Mouse (Mus musculus): Measurements from ENCODE around the gene Bcat2. TPM values are rescaled to one million over a fixed set of nuclear protein-coding genes. Genes with fewer than 3 reads are reported as not detected.

Bcat2 gene
- polyA plus RNA-seq, 1 experiment from 2014 or later = 25.7 TPM

DNA sequence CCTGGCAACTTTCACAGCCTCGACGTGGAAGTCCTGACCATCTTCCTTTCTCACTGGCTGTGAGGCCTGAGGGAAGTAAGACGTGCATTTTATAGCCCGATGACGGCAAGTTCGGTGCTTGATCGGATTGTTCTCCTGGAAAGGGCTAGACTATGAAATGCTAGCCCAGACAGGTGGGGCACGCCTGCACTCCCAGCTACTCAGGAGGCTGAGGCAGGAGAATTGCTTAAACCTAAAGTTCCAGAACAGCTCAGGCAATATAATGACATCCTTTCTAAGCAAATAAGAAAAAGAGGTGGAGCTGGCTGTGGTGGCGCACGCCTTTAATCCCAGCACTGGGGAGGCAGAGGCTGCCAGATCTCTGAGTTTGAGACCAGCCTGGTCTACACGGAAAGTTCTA is 53.6 kb downstream of the Bcat2 start:
- no peak overlapping the region for H3K9ac ChIP-seq (ENCODE audit: low read length)
- ATAC-seq (replicated peaks; ENCODE audit: low FRiP score) (no peak), DNase-seq (ENCODE audit: low spot score) (no peak)
- WGBS = 96% methylated on average over 11 of the region's 11 CpGs
- H3K27ac ChIP-seq (ENCODE audit: low read depth, low read length) = no peak overlapping the region
- H3K4me1 ChIP-seq (replicated peaks; ENCODE audit: control insufficient read depth, insufficient read depth, low read length) = peaks cover 2% of the 10 kb centered on the region; the same call in 1 of the 2 replicates
- peaks cover 15% of the 10 kb centered on the region for H3K27me3 ChIP-seq (ENCODE audit: control insufficient read depth, insufficient read depth, low read length)
- H3K4me3 ChIP-seq (ENCODE audit: low read depth, low read length) = no peak overlapping the region
- no peak overlapping the region for H3K4me2 ChIP-seq (ENCODE audit: low read depth, low read length, severe bottlenecking)
- H3K9me3 ChIP-seq (ENCODE audit: control insufficient read depth, low read length) = no peaks in the 10 kb centered on the region
- H3K36me3 ChIP-seq (ENCODE audit: control insufficient read depth, insufficient read depth, low read length) = no peaks in the 10 kb centered on the region

DNA sequence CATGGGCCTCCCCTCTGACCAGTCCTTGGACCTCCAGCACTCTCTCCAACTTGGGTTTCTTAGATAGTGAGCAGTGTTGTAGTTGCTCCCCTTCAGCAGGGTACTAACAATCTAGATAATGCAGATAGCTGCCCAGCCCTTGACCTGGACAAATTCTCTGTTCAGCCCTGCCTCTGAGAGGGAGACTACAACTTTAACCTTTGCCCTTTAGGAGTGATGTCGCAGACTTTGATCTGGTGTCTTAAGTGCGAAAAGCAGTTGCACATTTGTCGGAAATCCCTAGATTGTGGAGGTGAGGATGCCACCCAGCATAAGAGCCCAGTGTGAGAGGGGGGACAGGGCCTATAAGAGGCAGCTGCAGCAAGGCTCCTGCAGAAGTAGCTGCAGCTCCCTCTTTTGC is 54.8 kb downstream of the Bcat2 start:
- WGBS = 90% methylated on average over 3 of the region's 3 CpGs
- Histone ChIP-seq H3K36me3 (ENCODE audit: control insufficient read depth, insufficient read depth, low read length) (no peaks in the 10 kb centered on the region), H3K4me3 (ENCODE audit: low read depth, low read length) (no peak overlapping the region), H3K27me3 (ENCODE audit: control insufficient read depth, insufficient read depth, low read length) (peaks cover 15% of the 10 kb centered on the region), H3K9ac (ENCODE audit: low read length) (no peak overlapping the region), H3K4me2 (ENCODE audit: low read depth, low read length, severe bottlenecking) (no peak overlapping the region), H3K27ac (ENCODE audit: low read depth, low read length) (no peak overlapping the region), H3K4me1 (replicated peaks; ENCODE audit: control insufficient read depth, insufficient read depth, low read length) (peaks cover 2% of the 10 kb centered on the region; the same call in 1 of the 2 replicates), H3K9me3 (ENCODE audit: control insufficient read depth, low read length) (no peaks in the 10 kb centered on the region)
- no peak for ATAC-seq (replicated peaks; ENCODE audit: low FRiP score)
- no peak for DNase-seq (ENCODE audit: low spot score)

DNA sequence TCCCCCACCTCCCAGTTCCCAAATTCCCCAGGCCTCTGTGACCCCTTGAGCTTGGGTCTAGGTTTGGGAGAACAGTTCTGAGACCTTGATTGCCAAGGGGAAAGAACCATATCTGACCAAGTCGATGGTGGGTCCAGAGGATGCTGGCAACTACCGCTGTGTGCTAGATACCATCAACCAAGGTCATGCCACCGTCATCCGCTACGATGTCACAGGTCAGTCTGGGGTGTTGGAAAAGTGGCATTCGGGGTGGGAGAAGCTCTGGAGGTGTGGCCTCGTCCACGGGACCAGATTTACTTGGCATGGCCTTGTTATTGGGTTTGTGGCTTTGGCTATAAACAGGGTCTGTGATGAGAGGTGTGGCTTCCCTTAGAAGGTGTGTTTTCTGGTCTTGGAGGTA is 55.5 kb downstream of the Bcat2 start:
- Histone ChIP-seq H3K9ac (ENCODE audit: low read length) (no peak overlapping the region), H3K4me1 (replicated peaks; ENCODE audit: control insufficient read depth, insufficient read depth, low read length) (peaks cover 2% of the 10 kb centered on the region; the same call in 1 of the 2 replicates), H3K27me3 (ENCODE audit: control insufficient read depth, insufficient read depth, low read length) (peaks cover 15% of the 10 kb centered on the region), H3K4me2 (ENCODE audit: low read depth, low read length, severe bottlenecking) (no peak overlapping the region), H3K27ac (ENCODE audit: low read depth, low read length) (no peak overlapping the region), H3K9me3 (ENCODE audit: control insufficient read depth, low read length) (no peaks in the 10 kb centered on the region), H3K4me3 (ENCODE audit: low read depth, low read length) (no peak overlapping the region), H3K36me3 (ENCODE audit: control insufficient read depth, insufficient read depth, low read length) (no peaks in the 10 kb centered on the region)
- ATAC-seq (replicated peaks; ENCODE audit: low FRiP score) (no peak), DNase-seq (ENCODE audit: low spot score) (no peak)
- WGBS = 90% methylated on average over 8 of the region's 8 CpGs

DNA sequence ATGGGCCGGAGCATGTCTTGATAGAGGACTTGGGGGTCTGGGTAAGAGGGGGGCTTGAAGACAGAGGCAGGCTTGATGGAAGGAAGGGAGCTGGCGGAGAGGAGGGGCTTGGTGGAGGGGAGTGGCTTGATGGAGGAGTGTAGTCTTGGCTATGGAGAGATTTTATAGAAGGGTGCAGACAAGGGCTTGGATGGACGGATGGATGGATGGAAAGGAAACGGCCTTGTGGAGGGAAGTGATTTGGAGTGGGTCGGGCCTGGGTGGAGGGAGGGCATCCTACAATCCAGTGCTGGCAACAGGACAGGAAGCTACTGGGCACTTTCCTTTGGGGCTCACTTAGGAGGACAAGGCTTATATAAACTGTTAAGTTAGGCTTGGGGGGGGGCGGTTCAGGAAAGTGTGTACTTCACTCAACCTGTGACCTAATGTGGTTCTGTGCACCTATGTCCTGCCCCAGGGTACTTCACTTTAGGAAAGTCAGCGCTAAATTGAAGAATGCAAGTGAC is 56.7 kb downstream of the Bcat2 start:
- no peak overlapping the region for H3K4me2 ChIP-seq (ENCODE audit: low read depth, low read length, severe bottlenecking)
- WGBS = 88% methylated on average over 7 of the region's 7 CpGs
- no peak overlapping the region for H3K4me3 ChIP-seq (ENCODE audit: low read depth, low read length)
- H3K36me3 ChIP-seq (ENCODE audit: control insufficient read depth, insufficient read depth, low read length) = no peaks in the 10 kb centered on the region
- DNase-seq (ENCODE audit: low spot score) (no peak), ATAC-seq (replicated peaks; ENCODE audit: low FRiP score) (no peak)
- H3K4me1 ChIP-seq (replicated peaks; ENCODE audit: control insufficient read depth, insufficient read depth, low read length) = peaks cover 2% of the 10 kb centered on the region; the same call in 1 of the 2 replicates
- peaks cover 15% of the 10 kb centered on the region for H3K27me3 ChIP-seq (ENCODE audit: control insufficient read depth, insufficient read depth, low read length)
- no peak overlapping the region for H3K27ac ChIP-seq (ENCODE audit: low read depth, low read length)
- H3K9me3 ChIP-seq (ENCODE audit: control insufficient read depth, low read length) = no peaks in the 10 kb centered on the region
- no peak overlapping the region for H3K9ac ChIP-seq (ENCODE audit: low read length)

DNA sequence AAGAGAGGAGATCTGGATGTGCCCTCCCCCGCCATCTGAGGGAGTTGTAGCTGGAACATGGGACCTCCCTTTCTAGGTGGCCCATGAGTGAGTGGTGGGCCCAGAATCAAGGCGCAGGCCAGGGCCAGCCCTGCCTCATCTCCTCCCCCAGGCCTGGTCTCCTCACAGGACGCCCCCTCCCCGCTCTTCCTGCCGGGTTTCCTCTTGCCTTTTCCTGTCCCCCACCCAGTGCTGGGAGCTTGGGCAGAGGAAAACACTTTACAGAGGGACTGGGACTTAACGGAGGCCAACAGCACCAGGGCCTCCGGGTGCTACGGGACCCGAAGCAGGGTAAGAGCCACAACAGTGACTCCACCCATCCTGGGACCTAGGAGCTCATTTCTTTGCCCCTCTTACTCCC is 57.3 kb downstream of the Bcat2 start, which contains the start of gene Rasip1:
Gene Rasip1 (plus strand): TSS at position 228 of the 400 bp plus-strand sequence.
- H3K4me3 ChIP-seq (ENCODE audit: low read depth, low read length) = peak within 1 kb of the TSS; percentile 45
- H3K27me3 ChIP-seq (ENCODE audit: control insufficient read depth, insufficient read depth, low read length) = peaks cover 15% of the 10 kb centered on the region
- H3K4me1 ChIP-seq (replicated peaks; ENCODE audit: control insufficient read depth, insufficient read depth, low read length) = peaks cover 2% of the 10 kb centered on the region; the same call in 1 of the 2 replicates
- H3K36me3 ChIP-seq (ENCODE audit: control insufficient read depth, insufficient read depth, low read length) = no peaks in the 10 kb centered on the region
- no peaks in the 10 kb centered on the region for H3K9me3 ChIP-seq (ENCODE audit: control insufficient read depth, low read length)
- no peak for DNase-seq (ENCODE audit: low spot score)
- 0 out of 2 replicates have a peak within 1 kb of the TSS, but pooled peaks have one; percentile 43 for H3K27ac ChIP-seq (ENCODE audit: low read depth, low read length)
- peak within 1 kb of the TSS; percentile 74 for H3K9ac ChIP-seq (ENCODE audit: low read length)
- no peak for ATAC-seq (replicated peaks; ENCODE audit: low FRiP score)
- H3K4me2 ChIP-seq (ENCODE audit: low read depth, low read length, severe bottlenecking) = peak within 1 kb of the TSS; percentile 83
- WGBS = 89% methylated on average over 9 of the region's 9 CpGs

DNA sequence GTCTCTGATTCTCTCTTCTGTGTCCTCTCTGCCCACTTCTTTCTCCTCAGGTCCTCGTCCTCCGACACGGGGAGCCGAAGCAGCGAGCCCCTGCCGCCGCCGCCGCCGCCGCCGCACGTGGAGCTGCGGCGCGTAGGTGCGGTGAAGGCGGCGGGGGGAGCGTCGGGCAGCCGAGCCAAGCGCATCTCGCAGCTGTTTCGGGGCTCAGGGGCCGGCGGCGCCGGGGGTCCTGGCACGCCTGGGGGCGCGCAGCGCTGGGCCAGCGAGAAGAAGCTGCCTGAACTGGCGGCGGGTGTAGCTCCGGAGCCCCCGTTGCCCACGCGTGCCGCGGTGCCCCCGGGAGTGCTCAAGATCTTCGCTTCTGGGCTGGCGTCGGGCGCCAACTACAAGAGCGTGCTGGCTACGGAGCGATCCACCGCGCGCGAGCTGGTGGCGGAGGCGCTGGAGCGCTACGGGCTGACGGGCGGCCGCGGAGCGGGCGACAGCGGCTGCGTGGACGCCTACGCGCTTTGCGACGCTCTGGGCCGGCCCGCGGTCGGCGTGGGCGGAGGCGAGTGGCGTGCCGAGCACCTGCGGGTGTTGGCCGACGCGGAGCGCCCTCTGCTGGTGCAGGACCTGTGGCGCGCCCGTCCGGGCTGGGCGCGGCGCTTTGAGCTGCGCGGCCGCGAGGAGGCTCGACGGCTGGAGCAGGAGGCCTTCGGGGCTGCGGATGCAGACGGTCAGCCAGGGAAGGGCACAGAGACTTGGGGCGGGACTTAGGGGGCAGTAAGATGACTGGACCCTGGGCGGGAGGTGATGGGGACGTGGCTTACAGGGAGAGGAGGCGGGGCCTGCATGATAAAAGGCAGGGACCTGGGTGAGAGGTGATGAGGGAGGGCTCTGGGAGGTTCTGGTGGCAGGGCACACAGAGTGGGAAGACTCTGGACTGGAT is 58.7 kb downstream of the Bcat2 start:
- Histone ChIP-seq H3K27me3 (ENCODE audit: control insufficient read depth, insufficient read depth, low read length) (peaks cover 15% of the 10 kb centered on the region), H3K9ac (ENCODE audit: low read length) (peak overlapping the region; percentile 74), H3K4me2 (ENCODE audit: low read depth, low read length, severe bottlenecking) (peak overlapping the region; percentile 83), H3K4me3 (ENCODE audit: low read depth, low read length) (peak overlapping the region; percentile 45), H3K4me1 (replicated peaks; ENCODE audit: control insufficient read depth, insufficient read depth, low read length) (peaks cover 2% of the 10 kb centered on the region; the same call in 1 of the 2 replicates), H3K9me3 (ENCODE audit: control insufficient read depth, low read length) (no peaks in the 10 kb centered on the region), H3K27ac (ENCODE audit: low read depth, low read length) (0 out of 2 replicates have a peak overlapping the region, but pooled peaks have one; percentile 43), H3K36me3 (ENCODE audit: control insufficient read depth, insufficient read depth, low read length) (no peaks in the 10 kb centered on the region)
- ATAC-seq (replicated peaks; ENCODE audit: low FRiP score) (peak; percentile 77), DNase-seq (ENCODE audit: low spot score) (peak; percentile 94)
- 1% methylated on average over 100 of the region's 105 CpGs for WGBS

DNA sequence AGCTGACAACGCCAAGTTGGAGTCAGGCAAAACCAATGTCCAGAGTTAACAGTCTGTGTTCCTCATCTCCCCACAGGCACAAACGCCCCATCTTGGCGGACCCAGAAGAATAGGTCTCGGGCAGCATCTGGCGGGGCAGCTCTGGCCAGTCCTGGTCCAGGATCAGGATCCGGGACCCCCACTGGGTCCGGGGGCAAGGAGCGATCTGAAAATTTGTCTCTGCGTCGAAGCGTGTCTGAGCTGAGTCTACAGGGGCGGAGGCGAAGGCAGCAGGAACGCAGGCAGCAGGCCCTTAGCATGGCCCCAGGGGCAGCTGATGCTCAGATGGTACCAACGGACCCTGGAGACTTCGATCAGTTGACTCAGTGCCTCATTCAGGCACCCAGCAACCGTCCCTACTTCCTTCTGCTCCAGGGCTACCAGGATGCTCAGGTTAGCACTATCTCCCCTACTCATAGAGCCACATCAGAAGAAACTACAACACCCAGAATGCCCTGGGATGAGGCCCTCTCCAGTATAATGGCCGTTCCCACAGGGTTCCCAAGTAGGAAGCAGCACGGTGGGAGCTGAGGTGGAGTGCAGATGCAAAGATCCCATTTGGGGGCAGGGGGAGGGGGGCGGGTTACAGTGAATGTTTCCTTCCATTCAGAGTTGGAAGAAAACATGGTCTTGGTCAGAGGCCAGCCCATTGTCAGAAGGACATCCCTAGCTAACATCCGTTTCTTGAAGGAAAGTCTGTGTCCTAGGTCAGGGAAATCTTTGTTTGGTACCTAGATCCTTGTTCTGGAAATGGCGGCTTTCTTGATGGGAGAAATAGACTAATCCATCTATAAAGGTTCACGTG is 60.3 kb downstream of the Bcat2 start:
- H3K27me3 ChIP-seq (ENCODE audit: control insufficient read depth, insufficient read depth, low read length) = peaks cover 15% of the 10 kb centered on the region
- 77% methylated on average over 23 of the region's 23 CpGs for WGBS

DNA sequence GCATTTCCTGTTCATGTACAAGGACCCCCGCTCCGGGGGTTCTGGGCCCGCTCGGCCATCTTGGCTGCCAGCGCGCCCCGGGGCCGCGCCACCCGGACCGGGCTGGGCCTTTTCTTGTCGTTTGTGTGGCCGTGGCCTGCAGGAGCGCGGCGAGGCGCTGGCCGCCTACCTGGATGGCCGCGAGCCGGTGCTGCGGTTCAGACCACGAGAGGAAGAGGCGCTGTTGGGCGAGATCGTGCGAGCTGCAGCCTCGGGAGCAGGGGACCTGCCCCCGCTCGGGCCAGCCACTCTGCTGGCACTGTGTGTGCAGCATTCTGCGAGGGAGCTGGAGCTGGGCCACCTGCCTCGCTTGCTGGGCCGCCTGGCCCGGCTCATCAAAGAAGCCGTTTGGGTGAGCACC is 62.5 kb downstream of the Bcat2 start:
- Histone ChIP-seq H3K36me3 (ENCODE audit: control insufficient read depth, insufficient read depth, low read length) (no peaks in the 10 kb centered on the region), H3K9me3 (ENCODE audit: control insufficient read depth, low read length) (no peaks in the 10 kb centered on the region; the same call in 1 of the 2 replicates), H3K27ac (ENCODE audit: low read depth, low read length) (no peak overlapping the region), H3K4me3 (ENCODE audit: low read depth, low read length) (peak overlapping the region; percentile 6; the same call in 1 of the 2 replicates), H3K4me1 (replicated peaks; ENCODE audit: control insufficient read depth, insufficient read depth, low read length) (peaks cover 2% of the 10 kb centered on the region; the same call in 1 of the 2 replicates), H3K4me2 (ENCODE audit: low read depth, low read length, severe bottlenecking) (peak overlapping the region; percentile 26), H3K27me3 (ENCODE audit: control insufficient read depth, insufficient read depth, low read length) (peaks cover 11% of the 10 kb centered on the region), H3K9ac (ENCODE audit: low read length) (peak overlapping the region; percentile 50)
- 17% methylated on average over 35 of the region's 35 CpGs for WGBS
- DNase-seq (ENCODE audit: low spot score) = peak; percentile 67
- no peak for ATAC-seq (replicated peaks; ENCODE audit: low FRiP score)

More for the DNA sequence above, 60.3 kb downstream of the Bcat2 start:
- Histone ChIP-seq H3K4me1 (replicated peaks; ENCODE audit: control insufficient read depth, insufficient read depth, low read length) (peaks cover 2% of the 10 kb centered on the region; the same call in 1 of the 2 replicates), H3K27ac (ENCODE audit: low read depth, low read length) (no peak overlapping the region), H3K9ac (ENCODE audit: low read length) (no peak overlapping the region), H3K4me3 (ENCODE audit: low read depth, low read length) (no peak overlapping the region), H3K4me2 (ENCODE audit: low read depth, low read length, severe bottlenecking) (no peak overlapping the region), H3K36me3 (ENCODE audit: control insufficient read depth, insufficient read depth, low read length) (no peaks in the 10 kb centered on the region), H3K9me3 (ENCODE audit: control insufficient read depth, low read length) (no peaks in the 10 kb centered on the region)
- DNase-seq (ENCODE audit: low spot score) (no peak), ATAC-seq (replicated peaks; ENCODE audit: low FRiP score) (no peak)

Measured in forebrain, embryonic 11.5 days (tissue).